Mouse (Mus musculus) testis, adult 2 months (tissue): ENCODE measurements around the gene Stk33. TPM values are rescaled to one million over a fixed set of nuclear protein-coding genes. Genes with fewer than 3 reads are reported as not detected.

Experiments
- H3K27ac ChIP-seq: fragments of 200-500 bp; 2 replicates; pipeline ENCODE4 v1.5.1; 2012; ENCODE audit warnings: low read depth, low read length; ENCODE audit not compliant: control insufficient read depth, insufficient read depth
- H3K27me3 ChIP-seq: fragments of 200-500 bp; 2 replicates; pipeline ENCODE4 v1.6.1; 2012; ENCODE audit warnings: mild to moderate bottlenecking, low read length, moderate library complexity; ENCODE audit not compliant: control insufficient read depth, insufficient read depth
- H3K36me3 ChIP-seq: fragments of 200-500 bp; 2 replicates; pipeline ENCODE4 v1.6.1; 2012; ENCODE audit warnings: mild to moderate bottlenecking, low read length; ENCODE audit not compliant: control insufficient read depth, insufficient read depth
- H3K4me1 ChIP-seq: fragments of 200-500 bp; 2 replicates; pipeline ENCODE4 v1.6.1; 2012; ENCODE audit warnings: low read length; ENCODE audit not compliant: control insufficient read depth, insufficient read depth
- H3K4me3 ChIP-seq: fragments of 200-500 bp; 2 replicates; pipeline ENCODE4 v1.5.1; 2012; ENCODE audit warnings: low read depth, mild to moderate bottlenecking, low read length, moderate library complexity, mixed read lengths; ENCODE audit not compliant: control insufficient read depth
- CTCF ChIP-seq: fragments of 200-500 bp; IDR thresholded peaks from 2 replicates; pipeline ENCODE4 v1.5.1; 2012; ENCODE audit warnings: low read depth, mild to moderate bottlenecking, inconsistent platforms, low read length, moderate library complexity; ENCODE audit not compliant: control insufficient read depth, insufficient read depth, insufficient replicate concordance
- POLR2A ChIP-seq: fragments of 200-500 bp; IDR thresholded peaks from 2 replicates; pipeline ENCODE4 v1.6.1; 2012; ENCODE audit warnings: low read depth, mild to moderate bottlenecking, inconsistent platforms, low read length, moderate library complexity; ENCODE audit not compliant: control insufficient read depth
- polyA plus RNA-seq: library from polyadenylated mRNA; depleted of rRNA; stranded (reverse); fragments of >200 nt; gene quantifications from 2 replicates; pipeline ENCODE4 v1.2.3, GENCODE M21; 2012; rRNA removed

Gene Stk33
- polyA plus RNA-seq, 1 experiment = 132 TPM

DNA sequence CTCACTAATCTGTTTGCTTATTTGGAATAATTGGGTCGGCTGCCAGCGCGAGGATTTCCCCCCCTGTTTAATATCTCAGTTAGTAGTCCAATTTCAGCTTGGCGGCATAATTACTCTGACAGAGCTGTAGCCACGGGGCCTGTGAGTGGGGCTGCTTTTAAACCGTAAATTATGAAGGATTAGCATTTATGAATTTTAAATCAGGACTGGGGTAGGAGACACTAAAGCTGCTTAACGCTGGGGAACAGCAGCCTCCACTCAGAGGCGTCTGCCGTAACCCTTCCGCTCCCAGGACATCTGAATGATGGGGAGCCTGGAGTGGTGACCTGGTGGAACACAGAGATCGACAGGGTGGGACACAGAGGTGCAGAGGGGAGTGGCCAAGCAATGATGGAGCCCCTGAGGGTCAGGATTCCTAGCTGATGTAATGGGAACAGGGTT, 207.0 kb downstream of the Stk33 start:
- H3K4me1 ChIP-seq = no peaks in the 10 kb centered on the region
- H3K4me3 ChIP-seq = no peak overlapping the region
- TF ChIP-seq POLR2A (no peak), CTCF (no peak)
- no peak overlapping the region for H3K27ac ChIP-seq
- H3K36me3 ChIP-seq = no peaks in the 10 kb centered on the region
- no peaks in the 10 kb centered on the region for H3K27me3 ChIP-seq

DNA sequence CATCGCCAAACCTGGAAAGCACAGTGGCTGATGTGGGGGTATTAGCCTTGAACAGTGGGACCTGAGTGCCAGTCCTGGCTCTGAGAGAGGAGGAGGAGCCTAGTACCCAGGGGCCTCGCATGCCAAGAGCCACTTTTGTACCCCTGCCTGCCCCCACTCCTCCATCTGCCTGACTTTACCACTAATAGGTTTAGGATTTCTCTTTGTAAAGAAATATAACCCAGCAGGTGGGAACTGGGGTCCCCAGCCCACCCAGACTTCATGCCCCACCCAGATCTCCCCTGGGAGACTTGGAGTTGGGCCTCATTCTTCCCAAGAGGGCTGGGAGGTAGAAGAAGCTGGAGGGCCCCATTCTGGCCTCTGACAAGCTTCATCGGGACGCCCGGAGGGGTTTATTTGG, 207.6 kb downstream of the Stk33 start:
- no peak overlapping the region for H3K27ac ChIP-seq
- H3K27me3 ChIP-seq = no peaks in the 10 kb centered on the region
- no peaks in the 10 kb centered on the region for H3K36me3 ChIP-seq
- no peaks in the 10 kb centered on the region for H3K4me1 ChIP-seq
- no peak for TF ChIP-seq CTCF
- TF ChIP-seq POLR2A = no peak
- no peak overlapping the region for H3K4me3 ChIP-seq

DNA sequence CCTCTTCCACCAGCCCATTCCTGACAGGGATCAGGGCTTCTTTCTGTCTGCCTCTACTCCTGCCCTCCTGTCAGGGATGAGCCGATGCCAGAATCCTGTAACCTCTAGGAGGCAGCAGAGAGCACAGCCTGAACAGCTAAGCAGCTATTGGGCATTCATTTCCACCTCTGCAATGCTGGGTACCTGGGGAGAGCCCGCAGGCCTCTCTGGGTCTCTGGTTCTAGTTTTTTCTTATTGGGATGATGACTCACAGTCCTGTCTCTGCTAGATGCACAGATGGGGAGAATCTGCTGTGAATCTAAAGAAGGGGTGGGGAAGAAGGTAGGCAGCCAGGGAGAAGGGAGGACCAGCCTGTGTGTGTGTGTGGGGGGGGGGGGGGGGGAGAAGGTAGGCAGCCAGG, 208.1 kb downstream of the Stk33 start:
- H3K4me1 ChIP-seq = no peaks in the 10 kb centered on the region
- no peaks in the 10 kb centered on the region for H3K36me3 ChIP-seq
- H3K4me3 ChIP-seq = no peak overlapping the region
- H3K27ac ChIP-seq = no peak overlapping the region
- H3K27me3 ChIP-seq = no peaks in the 10 kb centered on the region
- TF ChIP-seq CTCF = peak; percentile 74; the same call in 1 of the 2 replicates
- no peak for TF ChIP-seq POLR2A

Other genes starting within 250 kb of the Stk33 start
- 20.6 and 25.6 TPM in 2 replicates for gene Trim66, start 69.1 kb upstream of the Stk33 start, polyA plus RNA-seq
- 185 and 223 TPM in 2 replicates for gene Rpl27a, start 80.1 kb upstream of the Stk33 start, polyA plus RNA-seq